Mouse (Mus musculus) CD4-positive, CD25-positive, alpha-beta regulatory T cell, adult 2 months (primary cell): Measurements from ENCODE around the gene Rhbdd1.
A peak's percentile ranks its signal among the peaks of the same experiment; 100 is the strongest.

Source experiments
- DNase-seq: peaks from one replicate; pipeline ENCODE4 v3.0.0-alpha.2; 2012; ENCODE audit warnings: low read depth, low spot score

The Rhbdd1 gene

GRCm38 (mm10) chr1:82291930-82292712 is 24.1 kb upstream of the Rhbdd1 start:
- no peak for DNase-seq

GRCm38 (mm10) chr1:82292771-82293170 is 23.5 kb upstream of the Rhbdd1 start:
- peak; percentile 25 for DNase-seq

DNA sequence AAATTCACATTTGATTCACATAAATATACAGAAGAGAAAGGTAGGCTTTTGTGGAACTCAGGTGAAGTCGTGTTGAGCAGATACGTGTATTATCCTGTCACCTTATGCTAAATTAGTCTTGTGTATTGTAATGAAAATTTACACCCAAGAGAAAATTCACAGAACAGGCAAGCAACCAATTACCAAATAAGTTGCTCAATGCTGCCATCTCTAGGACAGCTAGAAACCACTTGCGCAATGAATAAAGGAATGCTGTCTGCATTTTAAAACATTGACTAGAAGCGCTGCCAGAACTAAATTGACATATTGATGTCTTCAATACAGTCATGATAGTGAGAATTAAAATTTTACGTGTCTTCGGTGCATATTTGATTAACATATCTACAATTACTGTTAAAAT is 22.1 kb upstream of the Rhbdd1 start:
- DNase-seq: peak; percentile 72

- DNase-seq: no peak
Measured at GRCm38 (mm10) chr1:82298586-82298985, 17.7 kb upstream of the Rhbdd1 start.

- DNase-seq: no peak
Measured at GRCm38 (mm10) chr1:82304483-82304882, 11.8 kb upstream of the Rhbdd1 start.

- DNase-seq: peak; percentile 68
Measured at GRCm38 (mm10) chr1:82316746-82317126, 484 bp downstream of the Rhbdd1 start.

- no peak for DNase-seq
Measured at GRCm38 (mm10) chr1:82320456-82320855, 4.2 kb downstream of the Rhbdd1 start.

DNA sequence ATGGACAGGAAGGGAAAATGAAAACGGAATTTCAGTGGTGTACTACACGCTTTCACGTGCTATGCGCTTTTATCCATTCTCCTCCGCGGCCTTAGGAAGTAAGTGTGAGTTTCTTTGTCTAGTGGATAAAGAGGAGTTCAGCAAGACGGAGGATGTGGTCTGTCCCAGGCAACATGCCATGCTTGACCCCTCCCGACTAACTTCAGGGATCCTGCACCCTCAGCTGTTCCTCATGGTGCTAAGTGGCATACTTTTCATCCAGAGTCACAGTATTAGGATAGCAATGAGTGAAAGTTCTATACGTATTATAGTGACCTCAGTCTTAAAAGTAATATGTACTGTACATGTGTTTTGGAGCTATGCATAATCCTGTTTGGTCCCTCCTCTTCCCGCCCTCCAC is 4.6 kb downstream of the Rhbdd1 start:
- DNase-seq: no peak

DNA sequence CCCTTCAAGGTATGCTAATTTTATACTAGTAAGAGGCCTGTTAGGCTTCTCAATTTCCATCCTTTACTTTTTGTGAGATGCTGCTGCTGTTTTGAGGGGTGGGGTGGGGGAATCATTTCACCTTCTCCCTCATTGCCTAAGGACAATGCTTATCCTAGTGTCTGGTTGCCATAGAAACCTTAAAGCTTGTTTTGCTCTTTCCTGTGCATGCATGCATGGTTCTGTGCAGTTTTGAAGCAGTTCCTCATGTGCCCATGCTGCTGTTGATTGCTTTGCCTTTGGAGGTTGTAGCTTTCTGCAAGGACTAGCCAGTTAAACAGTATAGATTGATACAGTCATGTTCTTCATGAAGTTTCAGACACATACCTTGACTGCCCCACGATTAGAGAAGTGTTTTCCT is 5.2 kb downstream of the Rhbdd1 start:
- no peak for DNase-seq

DNA sequence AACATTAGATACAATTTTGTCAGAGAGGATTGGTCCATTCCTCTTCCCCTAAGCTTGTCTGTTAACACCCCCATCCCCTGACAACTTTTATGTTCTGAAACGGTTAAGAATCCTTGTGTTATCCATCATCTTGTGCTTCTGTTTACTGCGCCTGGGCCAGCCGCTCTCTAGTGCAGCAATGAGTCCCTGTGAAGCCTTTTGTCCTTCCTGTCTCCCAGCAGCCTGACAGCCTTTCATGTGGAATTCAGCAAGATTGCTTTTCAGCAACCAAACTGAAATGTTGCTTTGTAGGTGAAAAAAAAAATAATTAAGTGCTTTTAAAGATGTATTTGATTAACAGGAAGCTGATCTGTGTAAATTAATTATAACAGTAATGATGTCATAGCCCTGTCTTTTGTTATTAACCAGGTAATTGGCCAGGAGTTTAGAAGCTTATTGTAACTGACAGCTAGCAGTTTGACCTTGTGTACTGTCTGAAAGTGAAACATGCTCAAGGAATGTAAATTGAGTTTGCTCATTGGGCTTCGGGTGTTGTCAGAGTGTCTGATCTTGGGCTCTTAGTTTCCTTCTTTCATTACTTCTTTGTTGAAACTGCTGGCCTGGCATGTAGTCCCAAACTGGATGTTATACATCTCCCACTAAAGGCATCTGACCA is 8.0 kb downstream of the Rhbdd1 start:
- no peak for DNase-seq

GRCm38 (mm10) chr1:82326120-82326519 is 9.9 kb downstream of the Rhbdd1 start:
- DNase-seq: no peak

DNA sequence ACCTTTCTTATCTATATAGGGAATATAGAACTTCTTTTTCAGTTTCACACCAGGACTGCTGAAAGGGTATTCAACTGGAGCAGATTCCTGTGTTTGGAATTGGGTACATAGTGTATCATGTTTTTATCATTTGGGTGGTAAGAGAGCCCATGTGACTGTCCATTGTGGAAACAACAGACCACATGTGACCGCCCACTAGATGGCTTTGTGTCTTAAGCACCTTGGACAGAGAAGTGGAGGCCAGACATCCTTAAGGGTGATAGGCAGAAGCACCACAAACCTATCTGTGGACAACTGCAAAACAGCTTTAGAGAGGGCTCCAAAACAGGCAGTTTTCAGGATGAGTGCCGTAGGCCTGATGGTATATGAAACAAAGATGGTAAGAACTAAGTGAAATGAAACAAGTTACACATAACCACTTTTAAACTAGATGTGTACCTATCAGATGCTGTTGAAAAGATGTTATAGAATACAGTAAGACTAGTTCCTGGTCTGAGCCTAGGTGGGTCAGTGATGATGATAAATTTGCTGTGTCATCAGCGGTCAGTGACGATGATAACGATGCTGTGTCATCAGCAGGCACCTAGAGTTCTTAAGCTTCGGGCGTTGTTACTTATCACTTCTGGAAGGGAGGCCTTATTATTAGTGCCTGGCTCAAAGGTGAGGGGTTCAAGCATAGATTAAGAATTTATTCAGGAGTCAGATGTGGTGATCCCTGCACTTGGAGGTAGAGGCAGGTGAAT is 12.0 kb downstream of the Rhbdd1 start:
- DNase-seq: no peak

GRCm38 (mm10) chr1:82329237-82329953 is 13.1 kb downstream of the Rhbdd1 start:
- no peak for DNase-seq

GRCm38 (mm10) chr1:82329954-82330247 is 13.6 kb downstream of the Rhbdd1 start:
- no peak for DNase-seq

DNA sequence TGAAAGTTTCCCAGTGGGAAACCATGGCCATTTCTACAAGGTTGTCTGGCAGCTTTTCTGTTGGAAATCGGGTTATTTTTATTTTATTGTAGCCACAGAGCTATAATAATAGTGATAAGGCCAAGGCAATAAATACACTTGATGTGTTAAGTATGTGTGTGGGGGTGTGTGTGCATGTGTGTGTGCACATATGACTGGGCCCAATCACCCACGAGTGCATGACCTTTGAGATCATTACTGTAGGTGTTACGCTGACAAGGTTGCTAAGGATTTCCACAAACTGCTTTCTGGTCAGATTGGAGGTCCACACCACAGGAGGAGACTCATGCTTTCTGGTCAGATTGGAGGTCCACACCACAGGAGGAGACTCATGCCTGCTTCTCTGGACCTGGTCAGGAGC is 18.3 kb downstream of the Rhbdd1 start:
- no peak for DNase-seq

DNA sequence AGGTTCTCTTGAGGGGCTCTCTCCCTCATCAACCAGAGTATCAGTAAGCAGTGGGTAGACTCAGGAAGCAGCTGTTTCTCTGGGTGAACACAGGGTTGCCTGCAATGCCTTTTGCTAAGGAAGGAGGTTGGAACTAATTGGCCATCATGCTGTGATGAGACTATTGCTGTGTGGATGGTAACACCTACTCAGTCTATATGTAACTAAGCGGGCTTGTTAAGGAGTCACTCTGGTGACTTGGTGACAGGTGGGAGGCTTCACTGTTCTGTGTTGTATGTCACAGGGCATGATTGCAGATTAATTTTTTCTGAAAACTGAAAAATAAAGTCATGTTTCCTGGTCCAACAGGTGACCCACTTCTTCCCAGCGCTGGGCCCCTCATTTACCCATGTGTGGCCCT is 36.8 kb downstream of the Rhbdd1 start:
- DNase-seq: no peak

DNA sequence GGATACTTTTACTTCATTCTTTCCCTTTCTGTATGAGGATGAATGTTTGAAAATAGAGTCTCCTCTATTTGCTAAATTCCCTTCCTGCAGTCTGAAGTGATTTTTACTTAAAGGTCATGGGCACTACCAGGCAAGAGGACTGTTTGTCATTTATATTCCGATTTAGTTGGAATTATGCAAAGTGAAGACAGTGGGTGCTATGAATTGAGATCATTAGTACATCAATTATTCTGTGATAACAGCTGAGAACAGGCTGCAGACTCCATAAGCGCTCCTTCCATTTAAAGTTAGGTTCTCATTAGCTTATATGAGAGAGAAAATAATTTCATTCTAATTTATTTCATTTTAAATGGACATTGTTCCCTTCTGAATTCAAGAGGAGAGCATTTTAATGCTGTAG is 37.5 kb downstream of the Rhbdd1 start:
- no peak for DNase-seq

- no peak for DNase-seq
Measured at GRCm38 (mm10) chr1:82358871-82359647, 42.8 kb downstream of the Rhbdd1 start.

- no peak for DNase-seq
Measured at GRCm38 (mm10) chr1:82359648-82360026, 43.4 kb downstream of the Rhbdd1 start.

DNA sequence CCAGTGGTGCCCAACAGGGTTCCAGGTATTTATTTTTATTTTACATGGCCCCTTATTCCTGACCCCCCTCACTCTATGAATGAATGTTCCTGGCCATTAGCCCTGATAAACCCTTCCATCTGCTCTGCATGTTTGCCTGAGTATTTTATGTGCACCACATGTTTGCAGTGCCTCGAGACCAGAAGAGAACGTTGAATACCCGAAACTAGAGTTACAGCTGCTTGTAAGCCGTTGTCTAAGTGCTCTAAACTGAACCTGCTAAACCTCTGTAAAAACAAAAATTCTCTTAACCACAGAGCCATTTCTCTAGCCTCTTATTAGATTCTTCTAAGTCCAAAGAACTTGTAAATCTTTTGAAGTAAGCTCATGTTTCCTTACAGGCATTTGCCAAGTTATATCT is 45.0 kb downstream of the Rhbdd1 start:
- DNase-seq: no peak

- DNase-seq: no peak
Measured at GRCm38 (mm10) chr1:82362165-82362564, 45.9 kb downstream of the Rhbdd1 start.
